Mouse (Mus musculus) thymus, adult 2 months (tissue): ENCODE data around the gene Zbtb18. TPM values are rescaled to one million over a fixed set of nuclear protein-coding genes. Genes with fewer than 3 reads are reported as not detected.
"Not testable (repeated sequence)": the region's sequence is repeated elsewhere in the genome, so short reads cannot be mapped to it uniquely, and the experiment has no call there.

Experiments used
- DNase-seq: peaks from one replicate; pipeline ENCODE4 v3.0.0; 2021
- H3K27ac ChIP-seq: fragments of 200-500 bp; 2 replicates; pipeline ENCODE4 v1.5.1; 2012; ENCODE audit warnings: low read length, control low read depth; ENCODE audit not compliant: control insufficient read depth, insufficient read depth
- H3K27me3 ChIP-seq: fragments of 200-500 bp; 2 replicates; pipeline ENCODE4 v1.6.1; 2012; ENCODE audit warnings: mild to moderate bottlenecking, low read length, moderate library complexity, mixed read lengths; ENCODE audit not compliant: control insufficient read depth, insufficient read depth
- H3K36me3 ChIP-seq: fragments of 200-500 bp; 2 replicates; pipeline ENCODE4 v1.6.1; 2012; ENCODE audit warnings: mild to moderate bottlenecking, low read length, moderate library complexity; ENCODE audit not compliant: control insufficient read depth, insufficient read depth
- H3K4me1 ChIP-seq: fragments of 200-500 bp; replicated peaks from 2 replicates; pipeline ENCODE4 v1.6.1; 2012; ENCODE audit warnings: low read length; ENCODE audit not compliant: control insufficient read depth, insufficient read depth
- H3K4me3 ChIP-seq: fragments of 200-500 bp; 2 replicates; pipeline ENCODE4 v1.5.1; 2012; ENCODE audit warnings: mild to moderate bottlenecking, low read length, control low read depth, moderate library complexity; ENCODE audit not compliant: control insufficient read depth, insufficient read depth
- CTCF ChIP-seq: fragments of 200-500 bp; IDR thresholded peaks from 2 replicates; pipeline ENCODE4 v1.5.1; 2012; ENCODE audit warnings: mild to moderate bottlenecking, control low read depth, low read length, moderate library complexity, borderline replicate concordance; ENCODE audit not compliant: control insufficient read depth, poor library complexity, insufficient read depth; ENCODE audit errors: extremely low read depth
- POLR2A ChIP-seq: fragments of 200-500 bp; IDR thresholded peaks from 2 replicates; pipeline ENCODE4 v1.6.1; 2012; ENCODE audit warnings: mild to moderate bottlenecking, low read length, control low read depth, moderate library complexity; ENCODE audit not compliant: control insufficient read depth, poor library complexity, insufficient read depth; ENCODE audit errors: extremely low read depth
- WGBS: fragments of 180-500 bp; shearing (Covaris S2); methylation state at CpG from one replicate; pipeline ENCODE4 v1.1.7; 2018; 5-methylcytosine and 5-hydroxymethylcytosine counted together
- polyA plus RNA-seq: library from polyadenylated mRNA; depleted of rRNA; stranded (reverse); fragments of >200 nt; gene quantifications from 2 replicates; pipeline ENCODE4 v1.2.3, GENCODE M21; 2012

The Zbtb18 gene
- polyA plus RNA-seq, 1 experiment = 46.9 TPM

- WGBS = 92% methylated on average over 9 of the region's 9 CpGs
- H3K4me1 ChIP-seq = peaks cover 6% of the 10 kb centered on the region
- no peaks in the 10 kb centered on the region for H3K27me3 ChIP-seq
- DNase-seq = no peak
- TF ChIP-seq CTCF (no peak), POLR2A (no peak)
- H3K36me3 ChIP-seq = peaks cover 27% of the 10 kb centered on the region
- H3K4me3 ChIP-seq = no peak overlapping the region
- H3K27ac ChIP-seq = no peak overlapping the region
Observed at GRCm38 (mm10) chr1:177447086-177447485, 4.9 kb downstream of the Zbtb18 start.

GRCm38 (mm10) chr1:177447541-177448111 is 5.5 kb downstream of the Zbtb18 start:
- Histone ChIP-seq H3K4me1 (peaks cover 6% of the 10 kb centered on the region), H3K27me3 (no peaks in the 10 kb centered on the region), H3K36me3 (peaks cover 27% of the 10 kb centered on the region), H3K27ac (no peak overlapping the region), H3K4me3 (no peak overlapping the region)
- WGBS = 95% methylated on average over 12 of the region's 12 CpGs
- DNase-seq = no peak
- TF ChIP-seq POLR2A = no peak
- no peak for TF ChIP-seq CTCF

- DNase-seq = no peak
- no peak overlapping the region for H3K4me3 ChIP-seq
- no peak overlapping the region for H3K27ac ChIP-seq
- 97% methylated on average over 25 of the region's 25 CpGs for WGBS
- H3K36me3 ChIP-seq = peaks cover 27% of the 10 kb centered on the region
- H3K4me1 ChIP-seq = peaks cover 6% of the 10 kb centered on the region
- no peak for TF ChIP-seq CTCF
- no peak for TF ChIP-seq POLR2A
- no peaks in the 10 kb centered on the region for H3K27me3 ChIP-seq
Observed at GRCm38 (mm10) chr1:177448121-177448561, 6.0 kb downstream of the Zbtb18 start.

GRCm38 (mm10) chr1:177448921-177449320 is 6.8 kb downstream of the Zbtb18 start:
- TF ChIP-seq CTCF (no peak), POLR2A (no peak)
- DNase-seq = no peak
- Histone ChIP-seq H3K27ac (no peak overlapping the region), H3K4me3 (no peak overlapping the region), H3K27me3 (no peaks in the 10 kb centered on the region), H3K36me3 (peaks cover 27% of the 10 kb centered on the region), H3K4me1 (peaks cover 2% of the 10 kb centered on the region)
- 94% methylated on average over 2 of the region's 2 CpGs for WGBS

- H3K27me3 ChIP-seq, H3K27ac ChIP-seq, H3K4me3 ChIP-seq, H3K4me1 ChIP-seq, DNase-seq: not testable (repeated sequence)
- WGBS = 98% methylated on average over 7 of the region's 7 CpGs
- H3K36me3 ChIP-seq = peaks cover 27% of the 10 kb centered on the region
Observed at GRCm38 (mm10) chr1:177449857-177450256, 7.7 kb downstream of the Zbtb18 start.

- Histone ChIP-seq H3K36me3 (peaks cover 27% of the 10 kb centered on the region), H3K27me3 (no peaks in the 10 kb centered on the region), H3K4me3 (no peak overlapping the region), H3K4me1 (no peaks in the 10 kb centered on the region; the same call in 1 of the 2 replicates), H3K27ac (no peak overlapping the region)
- 99% methylated on average over 2 of the region's 2 CpGs for WGBS
- no peak for DNase-seq
- TF ChIP-seq CTCF (no peak), POLR2A (no peak)
Observed at GRCm38 (mm10) chr1:177451041-177451440, 8.9 kb downstream of the Zbtb18 start.

- Histone ChIP-seq H3K27me3 (no peaks in the 10 kb centered on the region), H3K4me1 (peaks cover 5% of the 10 kb centered on the region), H3K4me3 (no peak overlapping the region), H3K36me3 (peaks cover 27% of the 10 kb centered on the region), H3K27ac (no peak overlapping the region)
- no peak for DNase-seq
- WGBS = 90% methylated on average over 4 of the region's 4 CpGs
- TF ChIP-seq CTCF (no peak), POLR2A (no peak)
Observed at GRCm38 (mm10) chr1:177451991-177452431, 9.9 kb downstream of the Zbtb18 start.
